Mouse (Mus musculus): ENCODE results near the gene Ubxn1. TPM values are rescaled to one million over a fixed set of nuclear protein-coding genes. Genes with fewer than 3 reads are reported as not detected.

Gene Ubxn1
- polyA plus RNA-seq, 1 experiment from 2014 or later, result 197 TPM

GRCm38 (mm10) chr19:8838041-8838730 is 33.1 kb upstream of the Ubxn1 start:
- WGBS, result 21% methylated on average over 15 of the region's 15 CpGs
- Histone ChIP-seq H3K4me1 (ENCODE audit: control insufficient read depth, insufficient read depth, low read length) (peaks cover 25% of the 10 kb centered on the region; the same call in 1 of the 2 replicates), H3K36me3 (ENCODE audit: control insufficient read depth, insufficient read depth, low read length) (peaks cover 38% of the 10 kb centered on the region), H3K27me3 (ENCODE audit: control insufficient read depth, insufficient read depth, low read length) (no peaks in the 10 kb centered on the region), H3K4me2 (replicated peaks; ENCODE audit: low read depth, low read length) (peak overlapping the region; percentile 77), H3K4me3 (ENCODE audit: low read length) (peak overlapping the region; percentile 54), H3K9ac (ENCODE audit: low read depth, low read length) (peak overlapping the region; percentile 78), H3K9me3 (ENCODE audit: control insufficient read depth, low read length) (no peaks in the 10 kb centered on the region), H3K27ac (ENCODE audit: low read depth, low read length) (peak overlapping the region; percentile 98)
- ATAC-seq (ENCODE audit: low FRiP score, low TSS enrichment), result peak; percentile 33

GRCm38 (mm10) chr19:8839103-8839907 is 32.0 kb upstream of the Ubxn1 start, which contains the start of gene Gng3:
Gng3 (minus strand) TSS chr19:8839194.
- Histone ChIP-seq H3K27me3 (ENCODE audit: control insufficient read depth, insufficient read depth, low read length) (no peaks in the 10 kb centered on the region), H3K4me3 (ENCODE audit: low read length) (peak within 1 kb of the TSS; percentile 54), H3K9me3 (ENCODE audit: control insufficient read depth, low read length) (no peaks in the 10 kb centered on the region), H3K4me2 (replicated peaks; ENCODE audit: low read depth, low read length) (peak within 1 kb of the TSS; percentile 77), H3K4me1 (ENCODE audit: control insufficient read depth, insufficient read depth, low read length) (peaks cover 25% of the 10 kb centered on the region; the same call in 1 of the 2 replicates), H3K36me3 (ENCODE audit: control insufficient read depth, insufficient read depth, low read length) (peaks cover 30% of the 10 kb centered on the region), H3K27ac (ENCODE audit: low read depth, low read length) (peak within 1 kb of the TSS; percentile 98), H3K9ac (ENCODE audit: low read depth, low read length) (peak within 1 kb of the TSS; percentile 78)
- peak; percentile 14; the same call in 1 of the 2 replicates for ATAC-seq (ENCODE audit: low FRiP score, low TSS enrichment)
- WGBS, result 51% methylated on average over 11 of the region's 11 CpGs

GRCm38 (mm10) chr19:8839908-8840791 is 31.1 kb upstream of the Ubxn1 start:
- H3K4me2 ChIP-seq (replicated peaks; ENCODE audit: low read depth, low read length), result peak overlapping the region; percentile 62
- H3K4me3 ChIP-seq (ENCODE audit: low read length), result peak overlapping the region; percentile 54
- no peaks in the 10 kb centered on the region for H3K9me3 ChIP-seq (ENCODE audit: control insufficient read depth, low read length)
- peaks cover 25% of the 10 kb centered on the region; the same call in 1 of the 2 replicates for H3K4me1 ChIP-seq (ENCODE audit: control insufficient read depth, insufficient read depth, low read length)
- peak overlapping the region; percentile 63 for H3K9ac ChIP-seq (ENCODE audit: low read depth, low read length)
- H3K27me3 ChIP-seq (ENCODE audit: control insufficient read depth, insufficient read depth, low read length), result no peaks in the 10 kb centered on the region
- 20% methylated on average over 29 of the region's 29 CpGs for WGBS
- peaks cover 21% of the 10 kb centered on the region; the same call in 1 of the 2 replicates for H3K36me3 ChIP-seq (ENCODE audit: control insufficient read depth, insufficient read depth, low read length)
- ATAC-seq (ENCODE audit: low FRiP score, low TSS enrichment), result peak; percentile 50
- H3K27ac ChIP-seq (ENCODE audit: low read depth, low read length), result no peak overlapping the region

- H3K27ac ChIP-seq (ENCODE audit: low read depth, low read length), result no peak overlapping the region
These were observed 30.3 kb upstream of the Ubxn1 start for GRCm38 (mm10) chr19:8841012-8841411.

GRCm38 (mm10) chr19:8842961-8843360 is 28.3 kb upstream of the Ubxn1 start:
- H3K4me1 ChIP-seq (ENCODE audit: control insufficient read depth, insufficient read depth, low read length), result peaks cover 25% of the 10 kb centered on the region; the same call in 1 of the 2 replicates
- no peaks in the 10 kb centered on the region for H3K9me3 ChIP-seq (ENCODE audit: control insufficient read depth, low read length)
- no peak for ATAC-seq (ENCODE audit: low FRiP score, low TSS enrichment)
- H3K4me3 ChIP-seq (ENCODE audit: low read length), result no peak overlapping the region
- H3K27me3 ChIP-seq (ENCODE audit: control insufficient read depth, insufficient read depth, low read length), result no peaks in the 10 kb centered on the region
- H3K4me2 ChIP-seq (replicated peaks; ENCODE audit: low read depth, low read length), result no peak overlapping the region
- H3K9ac ChIP-seq (ENCODE audit: low read depth, low read length), result no peak overlapping the region
- H3K27ac ChIP-seq (ENCODE audit: low read depth, low read length), result no peak overlapping the region
- WGBS, result 90% methylated on average over 6 of the region's 6 CpGs
- H3K36me3 ChIP-seq (ENCODE audit: control insufficient read depth, insufficient read depth, low read length), result peaks cover 32% of the 10 kb centered on the region

More at GRCm38 (mm10) chr19:8841012-8841411, 30.3 kb upstream of the Ubxn1 start:
- peaks cover 17% of the 10 kb centered on the region for H3K36me3 ChIP-seq (ENCODE audit: control insufficient read depth, insufficient read depth, low read length)
- peaks cover 25% of the 10 kb centered on the region; the same call in 1 of the 2 replicates for H3K4me1 ChIP-seq (ENCODE audit: control insufficient read depth, insufficient read depth, low read length)
- H3K4me3 ChIP-seq (ENCODE audit: low read length), result peak overlapping the region; percentile 54
- WGBS, result 88% methylated on average over 7 of the region's 7 CpGs
- peak overlapping the region; percentile 63; the same call in 1 of the 2 replicates for H3K9ac ChIP-seq (ENCODE audit: low read depth, low read length)
- H3K27me3 ChIP-seq (ENCODE audit: control insufficient read depth, insufficient read depth, low read length), result no peaks in the 10 kb centered on the region
- peak overlapping the region; percentile 62 for H3K4me2 ChIP-seq (replicated peaks; ENCODE audit: low read depth, low read length)
- ATAC-seq (ENCODE audit: low FRiP score, low TSS enrichment), result no peak
- H3K9me3 ChIP-seq (ENCODE audit: control insufficient read depth, low read length), result no peaks in the 10 kb centered on the region

GRCm38 (mm10) chr19:8844371-8845129 is 26.7 kb upstream of the Ubxn1 start:
- Histone ChIP-seq H3K4me1 (ENCODE audit: control insufficient read depth, insufficient read depth, low read length) (peaks cover 11% of the 10 kb centered on the region; the same call in 1 of the 2 replicates), H3K27ac (ENCODE audit: low read depth, low read length) (no peak overlapping the region), H3K27me3 (ENCODE audit: control insufficient read depth, insufficient read depth, low read length) (no peaks in the 10 kb centered on the region), H3K4me2 (replicated peaks; ENCODE audit: low read depth, low read length) (no peak overlapping the region), H3K36me3 (ENCODE audit: control insufficient read depth, insufficient read depth, low read length) (peaks cover 35% of the 10 kb centered on the region), H3K9me3 (ENCODE audit: control insufficient read depth, low read length) (no peaks in the 10 kb centered on the region), H3K4me3 (ENCODE audit: low read length) (no peak overlapping the region), H3K9ac (ENCODE audit: low read depth, low read length) (no peak overlapping the region)
- no peak for ATAC-seq (ENCODE audit: low FRiP score, low TSS enrichment)
- WGBS, result 71% methylated on average over 5 of the region's 5 CpGs

GRCm38 (mm10) chr19:8848356-8848755 is 22.9 kb upstream of the Ubxn1 start:
- no peak overlapping the region for H3K27ac ChIP-seq (ENCODE audit: low read depth, low read length)
- H3K4me3 ChIP-seq (ENCODE audit: low read length), result no peak overlapping the region
- H3K36me3 ChIP-seq (ENCODE audit: control insufficient read depth, insufficient read depth, low read length), result peaks cover 24% of the 10 kb centered on the region
- no peaks in the 10 kb centered on the region for H3K27me3 ChIP-seq (ENCODE audit: control insufficient read depth, insufficient read depth, low read length)
- H3K9me3 ChIP-seq (ENCODE audit: control insufficient read depth, low read length), result no peaks in the 10 kb centered on the region
- no peaks in the 10 kb centered on the region for H3K4me1 ChIP-seq (ENCODE audit: control insufficient read depth, insufficient read depth, low read length)
- H3K4me2 ChIP-seq (replicated peaks; ENCODE audit: low read depth, low read length), result no peak overlapping the region
- H3K9ac ChIP-seq (ENCODE audit: low read depth, low read length), result no peak overlapping the region
- no peak for ATAC-seq (ENCODE audit: low FRiP score, low TSS enrichment)
- WGBS, result 81% methylated on average over 5 of the region's 5 CpGs

- Histone ChIP-seq H3K27ac (ENCODE audit: low read depth, low read length) (no peak within 1 kb of the TSS), H3K36me3 (ENCODE audit: control insufficient read depth, insufficient read depth, low read length) (peaks cover 21% of the 10 kb centered on the region), H3K27me3 (ENCODE audit: control insufficient read depth, insufficient read depth, low read length) (no peaks in the 10 kb centered on the region), H3K9ac (ENCODE audit: low read depth, low read length) (no peak within 1 kb of the TSS), H3K4me3 (ENCODE audit: low read length) (no peak within 1 kb of the TSS), H3K9me3 (ENCODE audit: control insufficient read depth, low read length) (no peaks in the 10 kb centered on the region), H3K4me2 (replicated peaks; ENCODE audit: low read depth, low read length) (no peak within 1 kb of the TSS), H3K4me1 (ENCODE audit: control insufficient read depth, insufficient read depth, low read length) (no peaks in the 10 kb centered on the region)
- 31% methylated on average over 7 of the region's 7 CpGs for WGBS
- peak; percentile 70; the same call in 1 of the 2 replicates for ATAC-seq (ENCODE audit: low FRiP score, low TSS enrichment)
These were observed 20.8 kb upstream of the Ubxn1 start, which contains the start of gene Lrrn4cl for GRCm38 (mm10) chr19:8850402-8850901. Lrrn4cl (plus strand) TSS chr19:8850768.
